Mouse (Mus musculus) hindbrain, embryonic 12.5 days (tissue): ENCODE measurements around the gene Tmem8. TPM values are rescaled to one million over a fixed set of nuclear protein-coding genes. Genes with fewer than 3 reads are reported as not detected.

Source experiments
- ATAC-seq: fragments of 200-750 bp; cut with Nextera tagmentation; 2 replicates; pipeline ENCODE4 v1.8.0; 2017; ENCODE audit warnings: moderate TSS enrichment; ENCODE audit not compliant: low FRiP score
- H3K27ac ChIP-seq: fragments of 300-500 bp; sonication (generic); 2 replicates; pipeline ENCODE4 v1.5.1; 2016; ENCODE audit warnings: mild to moderate bottlenecking
- H3K27me3 ChIP-seq: fragments of 300-500 bp; sonication (generic); 2 replicates; pipeline ENCODE4 v1.6.1; 2016; ENCODE audit warnings: mild to moderate bottlenecking
- H3K36me3 ChIP-seq: fragments of 300-500 bp; sonication (generic); 2 replicates; pipeline ENCODE4 v1.6.1; 2016; ENCODE audit warnings: mild to moderate bottlenecking
- H3K4me1 ChIP-seq: fragments of 300-500 bp; sonication (generic); 2 replicates; pipeline ENCODE4 v1.6.1; 2016
- H3K4me2 ChIP-seq: fragments of 300-500 bp; sonication (generic); replicated peaks from 2 replicates; pipeline ENCODE4 v1.6.1; 2016; ENCODE audit warnings: mild to moderate bottlenecking
- H3K4me3 ChIP-seq: fragments of 300-500 bp; sonication (generic); 2 replicates; pipeline ENCODE4 v1.5.1; 2016; ENCODE audit warnings: mild to moderate bottlenecking
- H3K9ac ChIP-seq: fragments of 300-500 bp; sonication (generic); 2 replicates; pipeline ENCODE4 v1.6.1; 2016; ENCODE audit warnings: mild to moderate bottlenecking, moderate library complexity
- H3K9me3 ChIP-seq: fragments of 300-500 bp; sonication (generic); replicated peaks from 2 replicates; pipeline ENCODE4 v1.6.1; 2016; ENCODE audit warnings: mild to moderate bottlenecking
- WGBS: fragments of 180-500 bp; shearing (Covaris S2); methylation state at CpG from one replicate; pipeline ENCODE4 v1.1.7; 2016; 5-methylcytosine and 5-hydroxymethylcytosine counted together
- polyA plus RNA-seq: library from polyadenylated mRNA; unstranded; fragments of >200 nt; fragmentation: Nextera tagmentation; extraction: Ambion mirVana; gene quantifications from 2 replicates; pipeline ENCODE4 v1.2.1, GENCODE M21; 2016

The Tmem8 gene
- polyA plus RNA-seq, 1 experiment from 2014 or later, result 3.0 TPM

DNA sequence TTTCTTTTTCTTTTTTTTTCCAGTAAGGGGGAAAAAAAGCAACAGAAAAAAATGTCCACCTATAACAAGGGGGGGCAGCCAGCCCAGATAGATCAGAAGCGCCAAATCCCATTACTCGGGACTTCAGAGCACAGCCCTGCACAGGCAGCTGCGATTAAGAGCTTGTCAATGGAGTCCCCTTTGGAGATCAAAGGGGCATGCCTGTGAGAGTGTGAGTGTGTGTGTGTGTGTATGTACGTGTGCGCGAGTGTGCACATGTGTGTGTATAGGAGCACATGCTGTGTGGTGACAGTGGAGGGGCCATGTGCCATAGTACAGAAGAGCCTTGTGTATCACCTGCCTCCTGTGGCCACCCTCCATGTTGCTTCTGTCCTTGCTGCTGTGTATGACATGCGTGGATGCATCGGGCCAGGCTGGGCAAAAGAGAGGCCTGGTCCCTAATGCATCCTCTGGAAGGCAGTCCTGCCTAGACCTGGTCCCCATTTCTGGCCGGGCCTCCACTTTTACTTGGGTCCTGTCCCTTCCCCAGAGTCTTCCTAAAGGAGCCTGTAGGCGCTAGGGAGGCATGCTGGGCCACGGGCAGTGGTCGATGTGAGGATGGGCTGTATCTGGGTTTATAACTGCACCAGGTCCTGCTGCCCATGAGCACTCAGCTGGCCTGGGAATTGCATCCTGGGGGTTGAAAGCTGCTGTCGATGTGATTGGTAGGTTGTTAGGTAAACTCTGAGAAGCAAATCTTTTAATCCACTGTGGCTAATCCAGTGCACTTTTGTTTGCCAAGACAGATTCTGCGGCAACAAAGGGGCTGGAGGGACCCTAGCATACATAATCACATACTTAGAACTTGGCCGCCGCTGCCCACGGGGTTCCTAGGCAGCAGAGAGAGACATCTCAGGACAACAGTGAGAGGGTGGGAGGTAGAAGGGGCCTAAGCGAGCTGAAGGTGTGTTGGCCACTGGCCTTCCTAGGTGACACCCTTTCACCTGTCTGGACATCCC is 19.1 kb downstream of the Tmem8 start:
- Histone ChIP-seq H3K9ac (no peak overlapping the region), H3K4me1 (no peaks in the 10 kb centered on the region), H3K27me3 (no peaks in the 10 kb centered on the region), H3K27ac (no peak overlapping the region), H3K36me3 (peaks cover 42% of the 10 kb centered on the region), H3K9me3 (no peaks in the 10 kb centered on the region), H3K4me3 (no peak overlapping the region), H3K4me2 (no peak overlapping the region)
- ATAC-seq, result no peak
- 84% methylated on average over 18 of the region's 18 CpGs for WGBS

DNA sequence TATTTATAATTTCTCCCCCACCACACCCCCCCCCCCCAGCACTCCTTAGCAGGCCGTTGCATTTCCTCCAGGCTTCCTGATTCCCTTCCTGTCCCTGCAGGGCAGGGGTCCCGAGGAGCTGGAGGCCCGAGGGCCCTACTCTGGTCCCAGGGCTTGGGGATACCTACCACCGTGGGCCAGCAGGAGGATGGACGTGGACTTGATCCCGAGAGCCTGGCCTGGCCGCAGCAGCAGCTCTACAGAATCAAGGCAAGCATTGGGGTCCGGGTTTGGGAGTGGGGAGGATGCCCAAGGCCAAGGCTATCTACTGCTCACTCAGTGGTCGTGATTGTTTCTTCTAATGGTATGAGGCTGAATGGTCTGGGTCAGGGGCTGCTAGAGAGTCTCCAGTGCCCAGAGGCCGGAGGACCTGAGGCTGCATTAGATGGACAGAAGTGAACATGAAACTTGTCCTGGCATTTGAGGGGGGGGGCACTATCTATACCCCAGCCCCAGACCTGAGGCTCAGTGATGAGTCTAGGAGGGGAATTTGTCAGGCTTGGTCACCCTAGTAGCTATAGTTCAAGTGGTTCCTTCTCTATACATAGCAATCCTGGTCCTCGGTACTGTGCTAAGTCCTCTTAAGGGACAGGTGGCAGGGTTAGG is 24.1 kb downstream of the Tmem8 start:
- Histone ChIP-seq H3K4me1 (peaks cover 21% of the 10 kb centered on the region), H3K4me3 (no peak overlapping the region), H3K27me3 (no peaks in the 10 kb centered on the region), H3K9ac (no peak overlapping the region), H3K27ac (no peak overlapping the region), H3K36me3 (no peaks in the 10 kb centered on the region), H3K4me2 (no peak overlapping the region; the same call in 1 of the 2 replicates), H3K9me3 (no peaks in the 10 kb centered on the region)
- no peak for ATAC-seq
- 89% methylated on average over 11 of the region's 11 CpGs for WGBS

DNA sequence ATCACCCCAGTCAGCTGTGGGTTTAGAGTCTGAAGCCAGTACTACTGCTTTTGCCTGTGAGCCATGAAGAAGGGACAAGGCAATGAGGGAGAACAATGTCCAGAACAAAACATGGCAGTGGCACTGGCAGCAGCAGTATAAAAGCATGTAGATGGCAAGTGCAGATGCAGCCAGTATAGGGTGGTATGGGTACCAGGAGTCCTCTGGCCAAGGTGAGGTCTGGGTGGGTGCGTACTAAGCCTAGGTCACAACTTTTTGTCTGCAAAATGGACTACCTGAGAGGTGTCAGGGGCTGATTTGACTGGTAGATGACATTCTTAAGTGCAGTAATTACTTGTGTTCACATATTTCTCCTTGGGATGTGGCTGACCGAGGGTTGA is 24.6 kb downstream of the Tmem8 start:
- H3K9ac ChIP-seq, result peak overlapping the region; percentile 14; the same call in 1 of the 2 replicates
- no peak for ATAC-seq
- peaks cover 21% of the 10 kb centered on the region for H3K4me1 ChIP-seq
- peak overlapping the region; percentile 93 for H3K27ac ChIP-seq
- WGBS, result 79% methylated on average over 2 of the region's 2 CpGs
- H3K4me2 ChIP-seq, result peak overlapping the region; percentile 92
- no peaks in the 10 kb centered on the region for H3K27me3 ChIP-seq
- H3K9me3 ChIP-seq, result no peaks in the 10 kb centered on the region
- peak overlapping the region; percentile 92 for H3K4me3 ChIP-seq
- H3K36me3 ChIP-seq, result peaks cover 4% of the 10 kb centered on the region; the same call in 1 of the 2 replicates

DNA sequence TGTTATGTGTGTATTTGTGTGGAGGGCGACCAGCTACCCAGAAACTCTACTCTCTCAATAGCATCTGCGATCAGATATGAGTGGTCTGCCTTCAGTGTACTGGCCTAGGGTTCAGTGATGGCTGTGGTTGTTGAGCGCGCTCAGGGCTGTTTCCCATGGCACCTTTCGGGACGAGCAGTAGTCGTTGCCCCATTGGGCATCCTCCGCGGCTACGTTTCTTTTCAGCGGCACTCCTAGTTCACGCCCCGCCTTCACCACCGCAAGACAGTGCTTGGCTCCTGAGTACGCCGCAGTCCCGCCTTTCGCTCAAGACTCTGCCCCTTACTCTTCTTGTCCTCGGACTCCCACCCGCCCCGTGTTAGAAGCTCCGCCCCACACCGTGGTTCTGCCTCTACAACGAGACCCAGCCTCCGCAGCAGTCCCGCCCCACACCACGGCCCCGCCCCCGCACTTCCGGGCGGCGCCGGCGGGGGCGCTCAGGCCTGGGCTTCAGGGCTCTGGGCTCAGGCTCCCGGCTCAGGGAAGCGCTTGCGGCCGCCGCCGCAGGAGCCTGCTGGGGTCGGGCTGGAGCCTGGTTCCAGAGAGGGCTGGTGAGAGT is 25.2 kb downstream of the Tmem8 start, which contains the start of gene Axin1:
Axin1 (plus strand) TSS at position 450 of the 598 bp plus-strand sequence.
- peak; percentile 95 for ATAC-seq
- no peaks in the 10 kb centered on the region for H3K9me3 ChIP-seq
- H3K36me3 ChIP-seq, result peaks cover 10% of the 10 kb centered on the region
- WGBS, result under 1% methylated on average over 42 of the region's 42 CpGs
- no peaks in the 10 kb centered on the region for H3K27me3 ChIP-seq
- H3K27ac ChIP-seq, result peak within 1 kb of the TSS; percentile 93
- H3K4me2 ChIP-seq, result peak within 1 kb of the TSS; percentile 92
- H3K4me3 ChIP-seq, result peak within 1 kb of the TSS; percentile 92
- H3K9ac ChIP-seq, result peak within 1 kb of the TSS; percentile 98
- peaks cover 21% of the 10 kb centered on the region for H3K4me1 ChIP-seq

DNA sequence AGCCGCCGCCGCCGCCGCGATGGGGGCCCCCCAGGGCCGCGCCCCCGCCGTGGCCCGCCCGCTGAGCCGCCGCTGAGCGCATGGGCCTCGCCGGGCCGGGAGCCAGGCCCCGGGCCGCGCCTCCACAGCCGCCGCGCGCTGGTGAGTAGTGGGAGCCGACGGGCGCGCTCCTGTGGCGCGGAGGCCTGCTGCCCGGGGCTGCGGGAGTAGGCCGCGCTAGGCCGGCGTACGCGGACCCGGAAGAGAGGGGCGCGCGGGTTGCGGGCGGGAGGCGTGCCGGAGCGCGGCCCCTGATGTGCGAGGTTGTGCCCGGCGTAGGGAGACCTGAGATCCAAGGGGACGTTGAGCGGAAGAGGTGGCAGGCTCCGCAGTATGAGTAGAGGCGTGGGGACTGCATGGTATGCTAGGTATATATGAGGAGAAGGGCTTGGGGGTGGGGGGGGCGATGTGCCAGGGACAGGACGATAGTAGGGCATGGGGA is 25.8 kb downstream of the Tmem8 start:
- H3K9ac ChIP-seq, result peak overlapping the region; percentile 98
- peaks cover 21% of the 10 kb centered on the region for H3K4me1 ChIP-seq
- no peaks in the 10 kb centered on the region for H3K27me3 ChIP-seq
- H3K4me2 ChIP-seq, result peak overlapping the region; percentile 92
- H3K9me3 ChIP-seq, result no peaks in the 10 kb centered on the region
- WGBS, result under 1% methylated on average over 46 of the region's 58 CpGs
- peak overlapping the region; percentile 92 for H3K4me3 ChIP-seq
- H3K36me3 ChIP-seq, result peaks cover 16% of the 10 kb centered on the region
- H3K27ac ChIP-seq, result peak overlapping the region; percentile 93
- peak; percentile 79 for ATAC-seq

DNA sequence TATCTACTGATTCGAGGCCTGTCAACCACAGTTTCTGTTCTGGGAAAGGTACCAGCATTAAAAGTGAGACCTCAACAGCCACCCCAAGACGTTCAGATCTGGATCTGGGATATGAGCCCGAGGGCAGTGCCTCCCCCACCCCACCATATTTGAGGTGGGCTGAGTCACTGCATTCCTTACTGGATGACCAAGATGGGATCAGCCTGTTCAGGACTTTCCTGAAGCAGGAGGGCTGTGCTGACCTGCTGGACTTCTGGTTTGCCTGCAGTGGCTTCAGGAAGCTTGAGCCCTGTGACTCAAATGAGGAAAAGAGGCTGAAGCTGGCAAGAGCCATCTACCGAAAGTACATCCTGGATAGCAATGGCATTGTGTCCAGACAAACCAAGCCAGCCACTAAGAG is 29.7 kb downstream of the Tmem8 start:
- no peak overlapping the region for H3K27ac ChIP-seq
- no peak overlapping the region for H3K9ac ChIP-seq
- H3K4me2 ChIP-seq, result no peak overlapping the region
- peaks cover 17% of the 10 kb centered on the region for H3K4me1 ChIP-seq
- WGBS, result 92% methylated on average over 4 of the region's 4 CpGs
- H3K36me3 ChIP-seq, result peaks cover 49% of the 10 kb centered on the region
- no peaks in the 10 kb centered on the region for H3K9me3 ChIP-seq
- no peaks in the 10 kb centered on the region for H3K27me3 ChIP-seq
- H3K4me3 ChIP-seq, result no peak overlapping the region
- ATAC-seq, result no peak

DNA sequence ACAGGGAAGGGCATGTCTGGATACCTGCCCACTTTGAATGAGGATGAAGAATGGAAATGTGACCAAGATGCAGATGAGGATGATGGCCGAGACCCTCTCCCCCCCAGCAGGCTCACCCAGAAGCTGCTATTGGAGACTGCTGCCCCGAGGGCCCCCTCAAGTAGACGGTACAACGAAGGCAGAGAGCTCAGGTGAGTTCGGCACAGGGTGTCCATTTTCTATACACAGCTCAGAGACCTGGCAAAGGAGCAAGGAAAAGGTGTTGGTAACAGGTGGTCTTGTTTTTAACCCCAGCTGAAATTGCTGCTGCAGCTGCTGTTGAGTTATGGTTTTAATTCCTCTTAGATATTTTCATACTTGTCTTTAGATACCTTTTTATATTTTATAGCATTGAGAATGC is 30.3 kb downstream of the Tmem8 start:
- no peak overlapping the region for H3K4me2 ChIP-seq
- H3K4me1 ChIP-seq, result peaks cover 14% of the 10 kb centered on the region
- no peak for ATAC-seq
- no peaks in the 10 kb centered on the region for H3K9me3 ChIP-seq
- peaks cover 55% of the 10 kb centered on the region for H3K36me3 ChIP-seq
- no peaks in the 10 kb centered on the region for H3K27me3 ChIP-seq
- H3K4me3 ChIP-seq, result no peak overlapping the region
- H3K27ac ChIP-seq, result no peak overlapping the region
- H3K9ac ChIP-seq, result no peak overlapping the region
- 94% methylated on average over 5 of the region's 5 CpGs for WGBS

DNA sequence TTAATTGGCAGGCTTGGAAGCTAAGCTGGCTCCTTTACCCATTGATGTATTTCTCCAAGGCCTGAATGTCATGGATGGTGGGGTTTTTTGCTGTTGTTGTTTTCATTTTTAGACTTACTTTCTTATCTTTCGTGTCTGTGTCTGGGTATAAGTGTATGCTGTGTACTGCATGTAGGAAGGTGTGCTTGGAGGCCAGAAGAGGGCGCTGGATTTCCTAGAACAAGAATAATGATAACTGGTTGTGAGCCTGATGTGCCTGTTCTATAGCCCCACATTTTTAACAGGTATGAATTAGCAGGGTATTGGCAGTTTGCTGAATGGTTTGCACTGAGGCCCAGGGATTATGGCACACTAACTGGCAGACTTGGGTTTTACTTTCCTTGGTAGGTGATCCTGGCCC is 36.0 kb downstream of the Tmem8 start:
- no peaks in the 10 kb centered on the region for H3K4me1 ChIP-seq
- WGBS, result 83% methylated on average over 2 of the region's 2 CpGs
- H3K36me3 ChIP-seq, result peaks cover 74% of the 10 kb centered on the region
- no peak overlapping the region for H3K27ac ChIP-seq
- no peak overlapping the region for H3K9ac ChIP-seq
- H3K27me3 ChIP-seq, result no peaks in the 10 kb centered on the region
- H3K4me3 ChIP-seq, result no peak overlapping the region
- no peak for ATAC-seq
- H3K4me2 ChIP-seq, result no peak overlapping the region
- no peaks in the 10 kb centered on the region for H3K9me3 ChIP-seq

DNA sequence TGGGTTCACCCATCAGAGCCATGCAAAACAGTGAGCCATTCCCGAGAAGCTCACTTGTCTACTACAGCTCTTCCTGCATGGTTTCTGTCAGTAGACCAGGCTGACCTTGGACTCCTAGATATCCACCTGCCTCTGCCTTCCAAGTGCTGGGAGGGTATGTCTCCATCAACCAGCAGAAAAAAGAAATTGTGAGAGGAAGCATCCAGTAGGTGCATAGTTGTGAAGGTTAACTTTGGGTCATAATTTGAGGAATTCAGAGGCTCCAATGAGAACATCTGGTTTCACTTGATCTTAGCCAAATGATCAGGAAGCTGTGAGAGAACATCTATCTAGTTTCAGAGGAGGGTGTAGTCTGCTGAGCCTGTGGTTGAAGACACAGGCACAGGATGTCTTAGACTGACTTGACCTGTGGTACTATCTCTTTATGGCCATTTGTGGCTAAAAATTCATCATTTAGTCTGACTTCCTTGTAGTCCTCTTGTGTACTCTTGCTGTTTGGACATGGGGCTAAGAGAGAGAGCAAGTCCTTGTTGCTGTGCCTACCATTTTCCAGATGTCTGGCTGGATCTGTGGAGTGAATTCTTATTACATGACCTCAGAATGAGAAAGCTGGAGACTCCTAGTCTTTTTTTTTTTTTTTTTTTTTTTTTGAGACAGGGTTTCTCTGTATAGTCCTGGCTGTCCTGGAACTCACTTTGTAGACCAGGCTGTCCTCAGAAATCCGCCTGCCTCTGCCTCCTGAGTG is 39.0 kb downstream of the Tmem8 start:
- Histone ChIP-seq H3K4me2 (no peak overlapping the region), H3K9ac (no peak overlapping the region), H3K36me3 (peaks cover 58% of the 10 kb centered on the region), H3K4me1 (no peaks in the 10 kb centered on the region), H3K9me3 (no peaks in the 10 kb centered on the region), H3K27me3 (no peaks in the 10 kb centered on the region), H3K4me3 (no peak overlapping the region), H3K27ac (no peak overlapping the region)
- WGBS, result 100% methylated on average over 2 of the region's 2 CpGs
- no peak for ATAC-seq

DNA sequence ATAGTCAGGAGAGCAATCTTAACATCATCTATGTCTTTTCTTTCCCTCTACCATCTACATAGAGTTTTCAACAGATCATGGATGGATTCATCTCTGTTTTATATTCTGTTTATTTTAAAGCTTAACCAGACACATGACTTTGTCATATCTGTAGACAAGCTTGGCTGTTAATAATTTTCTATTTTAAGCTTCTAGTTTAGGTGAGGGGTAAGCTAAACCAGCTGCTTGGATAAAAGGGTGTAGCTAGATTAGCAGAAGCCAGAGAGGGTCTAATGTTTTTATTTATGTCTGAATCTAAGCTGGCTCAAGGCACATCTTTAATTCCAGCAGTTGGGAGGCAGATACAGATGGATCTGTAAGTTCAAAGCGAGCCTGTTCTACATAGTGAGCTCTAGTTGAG is 49.6 kb downstream of the Tmem8 start:
- H3K4me1 ChIP-seq, result no peaks in the 10 kb centered on the region
- H3K36me3 ChIP-seq, result no peaks in the 10 kb centered on the region
- H3K27ac ChIP-seq, result no peak overlapping the region
- H3K27me3 ChIP-seq, result no peaks in the 10 kb centered on the region
- WGBS, result 96% methylated on average over 1 of the region's 1 CpGs
- no peak overlapping the region for H3K4me2 ChIP-seq
- H3K9me3 ChIP-seq, result no peaks in the 10 kb centered on the region
- H3K4me3 ChIP-seq, result no peak overlapping the region
- no peak for ATAC-seq
- H3K9ac ChIP-seq, result no peak overlapping the region

DNA sequence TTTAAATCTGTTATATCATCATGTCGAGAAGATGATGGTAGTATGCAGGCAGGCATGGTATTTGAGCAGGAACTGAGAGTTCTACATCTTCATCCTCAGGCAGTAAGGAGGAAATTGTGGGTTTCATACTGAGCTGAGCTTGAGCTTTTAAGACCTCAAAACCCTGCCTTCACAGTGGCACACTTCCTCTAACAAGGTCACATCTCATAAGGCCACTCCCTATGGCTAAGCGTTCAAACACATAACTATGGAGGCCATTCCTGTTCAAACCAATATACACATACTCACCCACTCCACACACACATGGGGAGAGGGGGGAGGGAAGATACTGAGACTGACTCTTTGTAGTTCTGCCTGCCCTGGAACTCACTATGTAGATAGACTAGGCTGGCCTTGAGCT is 54.9 kb downstream of the Tmem8 start:
- 90% methylated on average over 2 of the region's 2 CpGs for WGBS
- H3K27me3 ChIP-seq, result no peaks in the 10 kb centered on the region
- H3K27ac ChIP-seq, result no peak overlapping the region
- no peak for ATAC-seq
- no peak overlapping the region for H3K9ac ChIP-seq
- no peaks in the 10 kb centered on the region for H3K36me3 ChIP-seq
- H3K9me3 ChIP-seq, result no peaks in the 10 kb centered on the region
- H3K4me3 ChIP-seq, result no peak overlapping the region
- H3K4me1 ChIP-seq, result no peaks in the 10 kb centered on the region
- H3K4me2 ChIP-seq, result no peak overlapping the region
